Mouse (Mus musculus) adrenal gland, postnatal 36 days (tissue): ENCODE measurements around the gene Gm42791. TPM values are rescaled to one million over a fixed set of nuclear protein-coding genes. Genes with fewer than 3 reads are reported as not detected.

Source experiments
- DNase-seq, 2 experiments: peaks; one replicate each; pipeline ENCODE4 v3.0.0; 2021; ENCODE audit warnings: mixed read lengths in 1 of 2
- long read RNA-seq, 2 experiments: library from polyadenylated mRNA; stranded (forward); transcript quantifications; one replicate each; pipeline ENCODE4 v2.0.0; 2021; ENCODE audit warnings: borderline sequencing depth in 2 of 2
- total RNA-seq, 2 experiments: library from RNA; stranded (reverse); gene quantifications; 2 replicates each; pipeline ENCODE4 v1.2.3; 2021

The Gm42791 gene
- 1 to 10 TPM; 4.2 to 5.7 TPM for total RNA-seq
- long read RNA-seq, experiment 1, result 0 reads
- long read RNA-seq, experiment 2, partial matches to known transcripts, result 0 of 1 reads
- long read RNA-seq, experiment 2, other reads (novel, unspliced or antisense), result 1 of 1 reads

- DNase-seq, result peak; percentile 96 to 97
Measured at GRCm38 (mm10) chr5:148994706-148995414, at the start of gene Gm42791. Gene Gm42791, minus strand, starts transcription at chr5:148995147.

GRCm38 (mm10) chr5:149044067-149044466, 49.1 kb upstream of the Gm42791 start:
- DNase-seq, result no peak

- DNase-seq, result peak in 1 of 2 experiments; percentile 18
Measured at GRCm38 (mm10) chr5:149043240-149043639, 48.3 kb upstream of the Gm42791 start.

- DNase-seq, result peak in 1 of 2 experiments; percentile 20
Measured at GRCm38 (mm10) chr5:149039825-149040224, 44.9 kb upstream of the Gm42791 start.

- DNase-seq, result peak; percentile 38 to 63
Measured at GRCm38 (mm10) chr5:149037729-149038128, 42.8 kb upstream of the Gm42791 start.

GRCm38 (mm10) chr5:149036920-149037319, 42.0 kb upstream of the Gm42791 start:
- no peak for DNase-seq

- no peak for DNase-seq
Measured at GRCm38 (mm10) chr5:149032438-149032837, 37.5 kb upstream of the Gm42791 start.

- peak; percentile 76 to 84 for DNase-seq
Measured at GRCm38 (mm10) chr5:149031199-149031750, 36.3 kb upstream of the Gm42791 start.

GRCm38 (mm10) chr5:149030103-149030502, 35.2 kb upstream of the Gm42791 start:
- DNase-seq, result no peak

GRCm38 (mm10) chr5:149028394-149028793, 33.4 kb upstream of the Gm42791 start:
- no peak for DNase-seq

GRCm38 (mm10) chr5:149027389-149027788, 32.4 kb upstream of the Gm42791 start:
- DNase-seq, result no peak

GRCm38 (mm10) chr5:149021120-149021519, 26.2 kb upstream of the Gm42791 start:
- no peak for DNase-seq

GRCm38 (mm10) chr5:149020681-149021062, 25.7 kb upstream of the Gm42791 start:
- no peak for DNase-seq

GRCm38 (mm10) chr5:149020059-149020680, 25.2 kb upstream of the Gm42791 start:
- peak; percentile 50 to 56 for DNase-seq

- DNase-seq, result no peak
Measured at GRCm38 (mm10) chr5:149017666-149018415, 22.9 kb upstream of the Gm42791 start.

GRCm38 (mm10) chr5:149017181-149017580, 22.2 kb upstream of the Gm42791 start:
- no peak for DNase-seq

GRCm38 (mm10) chr5:149016261-149016660, 21.3 kb upstream of the Gm42791 start:
- no peak for DNase-seq

- DNase-seq, result peak; percentile 27 to 42
Measured at GRCm38 (mm10) chr5:149015335-149016201, 20.6 kb upstream of the Gm42791 start.

- DNase-seq, result no peak
Measured at GRCm38 (mm10) chr5:149014600-149015268, 19.8 kb upstream of the Gm42791 start.

GRCm38 (mm10) chr5:149013817-149014508, 19.0 kb upstream of the Gm42791 start:
- DNase-seq, result no peak
